Comparison of ENCODE assay signal across 8 mouse cellular contexts in the genomic region with DNA sequence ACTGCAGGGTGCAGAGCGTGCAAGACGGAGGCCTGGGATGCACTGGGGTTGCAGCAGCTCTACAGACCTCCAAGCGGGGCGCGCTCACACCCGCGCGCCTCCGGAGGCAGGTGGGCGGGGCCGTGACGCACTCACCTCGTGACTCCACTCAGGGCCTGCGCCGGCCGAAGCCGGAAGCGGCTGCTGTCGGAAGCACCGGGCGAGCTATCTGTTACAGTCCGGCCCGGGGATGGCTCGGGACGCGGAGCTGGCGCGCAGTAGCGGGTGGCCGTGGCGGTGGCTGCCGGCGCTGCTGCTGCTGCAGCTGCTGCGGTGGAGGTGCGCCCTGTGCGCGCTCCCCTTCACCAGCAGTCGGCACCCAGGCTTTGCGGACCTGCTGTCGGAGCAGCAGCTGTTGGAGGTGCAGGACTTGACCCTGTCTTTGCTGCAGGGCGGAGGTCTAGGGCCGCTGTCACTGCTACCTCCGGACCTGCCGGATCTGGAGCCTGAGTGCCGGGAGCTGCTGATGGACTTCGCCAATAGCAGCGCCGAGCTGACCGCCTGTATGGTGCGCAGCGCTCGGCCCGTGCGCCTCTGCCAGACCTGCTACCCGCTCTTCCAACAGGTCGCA.
A peak's percentile ranks its signal among the peaks of the same experiment; 100 is the strongest.
DNase-seq lines count a peak whose midpoint lies in the region; ATAC-seq and TF ChIP-seq lines count a peak whose summit lies in the region.

No protein-coding gene starts in this region.

- CTCF ChIA-PET in Patski (lab: Charles Lee): interaction anchor here (1.4 kb wide), 1 partner anchor 11 kb away, joined by 4 read pairs; no protein-coding TSS in a partner anchor

- TF ChIP-seq CTCF in Patski (IDR thresholded peaks at IDR 0.05): no peak

- H3K4me2 ChIP-seq in hindbrain, embryonic 15.5 days: peak overlapping the region; percentile 73

- peak overlapping the region; percentile 74 for H3K4me3 ChIP-seq in hindbrain, embryonic 15.5 days

- ATAC-seq in Patski: peak; percentile 96
- ATAC-seq in hindbrain, embryonic 15.5 days (ENCODE audit: low FRiP score, low read depth): peak; percentile 99

- DNase-seq in Patski (ENCODE audit: low read depth, low spot score): no peak
- peak; percentile 92 to 94 for DNase-seq in cerebellum, postnatal 14 days
- DNase-seq in frontal cortex, postnatal 25 days (ENCODE audit: low spot score in 2 of 2): peak; percentile 78 to 79
- peak; percentile 83 for DNase-seq in left cerebral cortex, adult 11 months (ENCODE audit: low spot score)
- peak; percentile 93 for DNase-seq in lung, postnatal 4 days
- DNase-seq in retina, postnatal 7 days (ENCODE audit: low read depth, low spot score): peak; percentile 81
- DNase-seq in urinary bladder, adult 2 months (ENCODE audit: low spot score): peak; percentile 77

- H3K36me3 ChIP-seq in hindbrain, embryonic 15.5 days: peaks cover 2% of the 10 kb centered on the region

- POLR2A ChIA-PET in Patski (lab: Charles Lee): no interaction called here

- in situ Hi-C loops in Patski (cut with MboI; ENCODE audit: low pct_unique_long_range_greater_than_20kb): no loop called here

- peak overlapping the region; percentile 59 for H3K9ac ChIP-seq in hindbrain, embryonic 15.5 days

- whole genome bisulfite sequencing in hindbrain, embryonic 15.5 days: 0% methylated on average over 56 of the region's 56 CpGs

- peak overlapping the region; percentile 73 for H3K27ac ChIP-seq in hindbrain, embryonic 15.5 days (replicated peaks)

- H3K9me3 ChIP-seq in hindbrain, embryonic 15.5 days: no peaks in the 10 kb centered on the region

- no peaks in the 10 kb centered on the region for H3K27me3 ChIP-seq in Patski
- H3K27me3 ChIP-seq in hindbrain, embryonic 15.5 days: no peaks in the 10 kb centered on the region

- peaks cover 16% of the 10 kb centered on the region for H3K4me1 ChIP-seq in hindbrain, embryonic 15.5 days (replicated peaks)
